Mouse (Mus musculus) E14TG2a.4 (cell line): Measurements from ENCODE around the gene Acsf3.

Experiments
- H3K27me3 ChIP-seq: 2 replicates; pipeline ENCODE4 v1.6.1; 2014; ENCODE audit warnings: low read length, control low read depth; ENCODE audit not compliant: insufficient read depth
- H3K36me3 ChIP-seq: 2 replicates; pipeline ENCODE4 v1.6.1; 2014; ENCODE audit warnings: low read length, control low read depth; ENCODE audit not compliant: insufficient read depth
- H3K4me1 ChIP-seq: replicated peaks from 2 replicates; pipeline ENCODE4 v1.6.1; 2014; ENCODE audit warnings: low read depth, low read length, control low read depth
- H3K4me3 ChIP-seq: replicated peaks from 2 replicates; pipeline ENCODE4 v1.5.1; 2014; ENCODE audit warnings: mild to moderate bottlenecking, low read length
- H3K9me3 ChIP-seq: 2 replicates; pipeline ENCODE4 v1.6.1; 2014; ENCODE audit warnings: low read length, control low read depth
- CTCF ChIP-seq: conservative IDR thresholded peaks from 2 replicates; pipeline ENCODE4 v1.5.1; 2014; ENCODE audit warnings: low read length
- NANOG ChIP-seq: IDR thresholded peaks from 2 replicates; pipeline ENCODE4 v1.6.1; 2014; ENCODE audit warnings: borderline replicate concordance, low read length, mixed read lengths
- POU5F1 ChIP-seq: IDR thresholded peaks from 2 replicates; pipeline ENCODE4 v1.6.1; 2014; ENCODE audit warnings: low read length, borderline replicate concordance

The Acsf3 gene

GRCm38 (mm10) chr8:122847829-122848561 is 72.7 kb downstream of the Acsf3 start, which contains the start of gene Cdh15:
Gene Cdh15, plus strand, starts transcription at chr8:122847966.
- no peaks in the 10 kb centered on the region for H3K9me3 ChIP-seq
- TF ChIP-seq POU5F1, result no peak
- no peak for TF ChIP-seq CTCF
- TF ChIP-seq NANOG, result no peak
- H3K4me1 ChIP-seq, result peaks cover 23% of the 10 kb centered on the region
- H3K27me3 ChIP-seq, result peaks cover 26% of the 10 kb centered on the region; the same call in 1 of the 2 replicates
- H3K36me3 ChIP-seq, result no peaks in the 10 kb centered on the region
- peak within 1 kb of the TSS; percentile 73 for H3K4me3 ChIP-seq

GRCm38 (mm10) chr8:122849152-122849910 is 74.0 kb downstream of the Acsf3 start:
- Histone ChIP-seq H3K4me1 (peaks cover 31% of the 10 kb centered on the region), H3K27me3 (peaks cover 25% of the 10 kb centered on the region; the same call in 1 of the 2 replicates), H3K36me3 (no peaks in the 10 kb centered on the region), H3K4me3 (0 out of 2 replicates have a peak overlapping the region, but pooled peaks have one; percentile 73), H3K9me3 (no peaks in the 10 kb centered on the region)
- TF ChIP-seq NANOG (no peak), POU5F1 (no peak), CTCF (no peak)

GRCm38 (mm10) chr8:122850641-122851240 is 75.5 kb downstream of the Acsf3 start:
- TF ChIP-seq CTCF, result no peak
- Histone ChIP-seq H3K36me3 (no peaks in the 10 kb centered on the region), H3K27me3 (peaks cover 24% of the 10 kb centered on the region; the same call in 1 of the 2 replicates), H3K4me1 (peaks cover 31% of the 10 kb centered on the region), H3K4me3 (no peak overlapping the region), H3K9me3 (no peaks in the 10 kb centered on the region)

- Histone ChIP-seq H3K4me3 (no peak overlapping the region), H3K9me3 (no peaks in the 10 kb centered on the region), H3K36me3 (no peaks in the 10 kb centered on the region), H3K27me3 (peaks cover 19% of the 10 kb centered on the region; the same call in 1 of the 2 replicates), H3K4me1 (peaks cover 31% of the 10 kb centered on the region)
- TF ChIP-seq NANOG, result no peak
- no peak for TF ChIP-seq POU5F1
- no peak for TF ChIP-seq CTCF
Measured at GRCm38 (mm10) chr8:122851692-122852545, 76.6 kb downstream of the Acsf3 start.

GRCm38 (mm10) chr8:122852546-122852905 is 77.2 kb downstream of the Acsf3 start:
- Histone ChIP-seq H3K4me1 (peaks cover 31% of the 10 kb centered on the region), H3K27me3 (peaks cover 17% of the 10 kb centered on the region; the same call in 1 of the 2 replicates), H3K9me3 (no peaks in the 10 kb centered on the region), H3K36me3 (no peaks in the 10 kb centered on the region), H3K4me3 (no peak overlapping the region)
- TF ChIP-seq POU5F1 (no peak), CTCF (no peak), NANOG (no peak)

GRCm38 (mm10) chr8:122853340-122853771 is 78.1 kb downstream of the Acsf3 start:
- H3K4me1 ChIP-seq, result peaks cover 25% of the 10 kb centered on the region
- peaks cover 17% of the 10 kb centered on the region; the same call in 1 of the 2 replicates for H3K27me3 ChIP-seq
- H3K4me3 ChIP-seq, result no peak overlapping the region
- TF ChIP-seq NANOG (no peak), POU5F1 (no peak), CTCF (no peak)
- H3K36me3 ChIP-seq, result no peaks in the 10 kb centered on the region
- no peaks in the 10 kb centered on the region for H3K9me3 ChIP-seq

- Histone ChIP-seq H3K9me3 (no peaks in the 10 kb centered on the region), H3K27me3 (peaks cover 10% of the 10 kb centered on the region; the same call in 1 of the 2 replicates), H3K36me3 (no peaks in the 10 kb centered on the region), H3K4me3 (no peak overlapping the region), H3K4me1 (peaks cover 14% of the 10 kb centered on the region)
- TF ChIP-seq CTCF, result no peak
- no peak for TF ChIP-seq POU5F1
- no peak for TF ChIP-seq NANOG
Measured at GRCm38 (mm10) chr8:122854388-122854787, 79.1 kb downstream of the Acsf3 start.
